Comparison of ENCODE assay signal across 12 mouse cellular contexts in the genomic region with DNA sequence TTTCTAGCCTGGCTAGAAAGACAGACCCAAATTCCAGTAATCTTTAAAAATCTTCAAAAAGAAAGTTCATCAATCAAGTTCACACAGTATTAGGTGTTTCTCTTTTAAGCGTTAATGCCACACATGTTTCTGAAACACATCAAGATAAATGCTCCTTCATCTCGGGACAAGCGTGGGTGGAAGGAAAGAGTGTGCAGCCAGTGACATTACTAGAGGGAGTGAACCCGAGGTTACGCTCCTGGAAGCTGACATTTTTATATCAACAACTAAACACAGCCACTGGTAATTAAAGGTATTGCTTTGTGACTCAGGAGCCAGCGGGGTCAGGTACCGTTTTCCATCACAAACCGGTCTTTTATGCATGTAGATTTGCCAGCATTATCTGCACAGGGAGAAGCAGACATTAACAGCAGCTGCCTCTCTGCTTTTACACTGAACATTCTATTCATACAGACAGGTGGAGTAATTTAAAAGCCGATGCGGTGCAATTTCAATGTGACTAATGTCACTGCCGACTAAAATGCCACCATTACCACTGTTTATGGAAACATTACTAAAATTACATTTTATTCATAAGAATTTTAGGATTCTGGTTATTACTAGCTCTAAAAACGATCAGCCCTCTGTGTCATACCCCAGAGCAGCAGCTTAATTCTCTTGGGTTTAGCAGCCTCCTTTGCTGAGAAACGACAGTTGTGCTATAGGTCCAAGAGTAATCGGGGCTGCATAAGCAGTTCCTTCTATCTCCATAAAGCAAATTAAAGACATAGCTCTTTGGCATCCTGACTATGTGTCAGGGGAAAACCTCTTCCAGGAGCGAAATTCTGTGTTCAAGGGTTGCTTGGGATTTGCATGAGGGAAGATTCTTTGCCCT.
A peak's percentile ranks its signal among the peaks of the same experiment; 100 is the strongest.
DNase-seq lines count a peak whose midpoint lies in the region; ATAC-seq lines count a peak whose summit lies in the region.
"Had no signal": no experiment of that assay in that cellular context is flagged by ENCODE, and none has a peak within 500 bp of the region (broad histone marks: within the 10 kb centered on the region; RNA-seq: fewer than 3 reads in every experiment).

No protein-coding gene starts in this region.

- peak overlapping the region; percentile 31 for H3K4me2 ChIP-seq in heart, embryonic 14.5 days (ENCODE audit: low read length)
- H3K4me2 ChIP-seq in embryonic facial prominence, embryonic 11.5 days (ENCODE audit: low read depth, low read length), result no peak overlapping the region
- H3K4me2 ChIP-seq in hindbrain, embryonic 14.5 days (replicated peaks), result peak overlapping the region; percentile 36
- peak overlapping the region; percentile 27 for H3K4me2 ChIP-seq in neural tube, embryonic 14.5 days (ENCODE audit: low read depth, low read length)
- H3K4me2 ChIP-seq: lung, embryonic 15.5 days had no signal

- WGBS in heart, embryonic 14.5 days, result 49% methylated on average over 15 of the region's 15 CpGs
- WGBS in embryonic facial prominence, embryonic 11.5 days, result 55% methylated on average over 15 of the region's 15 CpGs
- WGBS in hindbrain, embryonic 14.5 days, result 38% methylated on average over 15 of the region's 15 CpGs
- WGBS in neural tube, embryonic 14.5 days, result 29% methylated on average over 15 of the region's 15 CpGs

- peaks cover 14% of the 10 kb centered on the region; the same call in 1 of the 2 replicates for H3K36me3 ChIP-seq in heart, embryonic 14.5 days (ENCODE audit: control insufficient read depth, insufficient read depth, low read length)
- no peaks in the 10 kb centered on the region for H3K36me3 ChIP-seq in embryonic facial prominence, embryonic 11.5 days (replicated peaks; ENCODE audit: control insufficient read depth, insufficient read depth, low read depth, low read length)
- peaks cover 5% of the 10 kb centered on the region; the same call in 1 of the 2 replicates for H3K36me3 ChIP-seq in hindbrain, embryonic 14.5 days (replicated peaks; ENCODE audit: control insufficient read depth, insufficient read depth)
- no peaks in the 10 kb centered on the region for H3K36me3 ChIP-seq in neural tube, embryonic 14.5 days (ENCODE audit: control insufficient read depth, insufficient read depth, low read length)

- no peak for ATAC-seq in heart, embryonic 14.5 days (ENCODE audit: insufficient number of reproducible peaks, insufficient read depth, low FRiP score, low read depth)
- no peak for ATAC-seq in embryonic facial prominence, embryonic 11.5 days (replicated peaks; ENCODE audit: insufficient number of reproducible peaks, low FRiP score, low TSS enrichment, low read depth)
- ATAC-seq in hindbrain, embryonic 14.5 days (ENCODE audit: low FRiP score), result no peak
- peak; percentile 21; the same call in 1 of the 2 replicates for ATAC-seq in neural tube, embryonic 14.5 days (ENCODE audit: low read depth)

- no peaks in the 10 kb centered on the region for H3K27me3 ChIP-seq in heart, embryonic 14.5 days (ENCODE audit: control insufficient read depth, insufficient read depth, low read length)
- H3K27me3 ChIP-seq in embryonic facial prominence, embryonic 11.5 days (ENCODE audit: control insufficient read depth, insufficient read depth, low read length), result no peaks in the 10 kb centered on the region
- no peaks in the 10 kb centered on the region for H3K27me3 ChIP-seq in hindbrain, embryonic 14.5 days (ENCODE audit: control insufficient read depth, insufficient read depth, low read length)
- no peaks in the 10 kb centered on the region for H3K27me3 ChIP-seq in neural tube, embryonic 14.5 days (ENCODE audit: control insufficient read depth, insufficient read depth, low read length)
- H3K27me3 ChIP-seq: CH12.LX; lung, embryonic 15.5 days had no signal

- H3K4me1 ChIP-seq in heart, embryonic 14.5 days (ENCODE audit: control insufficient read depth in 2 of 2, insufficient read depth in 2 of 2, low read length in 2 of 2), result peaks cover 7 to 34% of the 10 kb centered on the region in 2 experiments
- no peaks in the 10 kb centered on the region for H3K4me1 ChIP-seq in embryonic facial prominence, embryonic 11.5 days (ENCODE audit: control insufficient read depth, insufficient read depth, low read length)
- H3K4me1 ChIP-seq in hindbrain, embryonic 14.5 days (replicated peaks; ENCODE audit: control insufficient read depth, insufficient read depth, low read length), result peaks cover 44% of the 10 kb centered on the region
- H3K4me1 ChIP-seq in neural tube, embryonic 14.5 days (ENCODE audit: control insufficient read depth, insufficient read depth, low read length), result peaks cover 27% of the 10 kb centered on the region

- H3K27ac ChIP-seq in heart, embryonic 14.5 days (replicated peaks in 1 of 2; ENCODE audit: control insufficient read depth in 1 of 2, insufficient read depth in 1 of 2, low read depth in 2 of 2, low read length in 2 of 2), result no peak overlapping the region; a peak in 1 of 4 replicates
- H3K27ac ChIP-seq in embryonic facial prominence, embryonic 11.5 days (replicated peaks; ENCODE audit: low read depth, low read length), result no peak overlapping the region
- H3K27ac ChIP-seq in hindbrain, embryonic 14.5 days, result peak overlapping the region; percentile 79
- peak overlapping the region; percentile 52 for H3K27ac ChIP-seq in neural tube, embryonic 14.5 days (ENCODE audit: low read depth, low read length)
- H3K27ac ChIP-seq: lung, embryonic 15.5 days had no signal

- H3K9ac ChIP-seq in heart, embryonic 14.5 days (ENCODE audit: low read length), result no peak overlapping the region
- H3K9ac ChIP-seq in embryonic facial prominence, embryonic 11.5 days (replicated peaks; ENCODE audit: low read length), result no peak overlapping the region
- H3K9ac ChIP-seq in hindbrain, embryonic 14.5 days, result peak overlapping the region; percentile 47
- no peak overlapping the region for H3K9ac ChIP-seq in neural tube, embryonic 14.5 days (replicated peaks; ENCODE audit: low read depth, low read length)
- H3K9ac ChIP-seq: lung, embryonic 15.5 days had no signal

- DNase-seq in heart, adult 8-10 months (ENCODE audit: low spot score), result no peak
- peak; percentile 20 for DNase-seq in embryonic facial prominence, embryonic 11.5 days (ENCODE audit: low spot score)
- no peak for DNase-seq in hindbrain, embryonic 14.5 days (ENCODE audit: low spot score)
- DNase-seq in lung, postnatal 4 days, result no peak
- DNase-seq in frontal cortex, postnatal 14 days (ENCODE audit: low spot score in 2 of 2), result no peak
- DNase-seq: cerebellum, postnatal 25 days; kidney, postnatal 14 days; right cerebral cortex, postnatal 25 days had no signal

- H3K9me3 ChIP-seq in heart, embryonic 14.5 days (ENCODE audit: control insufficient read depth, low read length), result no peaks in the 10 kb centered on the region
- H3K9me3 ChIP-seq in embryonic facial prominence, embryonic 11.5 days (replicated peaks; ENCODE audit: control insufficient read depth, low read length), result no peaks in the 10 kb centered on the region
- H3K9me3 ChIP-seq in hindbrain, embryonic 14.5 days (ENCODE audit: control insufficient read depth, low read length), result no peaks in the 10 kb centered on the region
- H3K9me3 ChIP-seq in neural tube, embryonic 14.5 days (ENCODE audit: control insufficient read depth, low read length), result no peaks in the 10 kb centered on the region
- H3K9me3 ChIP-seq: lung, embryonic 15.5 days had no signal

- H3K4me3 ChIP-seq in heart, embryonic 14.5 days (ENCODE audit: control insufficient read depth in 1 of 2, insufficient read depth in 1 of 2, low read depth in 1 of 2, low read length in 2 of 2), result no peak overlapping the region
- no peak overlapping the region for H3K4me3 ChIP-seq in embryonic facial prominence, embryonic 11.5 days (ENCODE audit: low read depth, low read length)
- H3K4me3 ChIP-seq in hindbrain, embryonic 14.5 days (replicated peaks; ENCODE audit: low read length), result no peak overlapping the region
- H3K4me3 ChIP-seq in neural tube, embryonic 14.5 days (ENCODE audit: low read depth, low read length), result no peak overlapping the region
- H3K4me3 ChIP-seq: lung, embryonic 15.5 days had no signal

Comparison
In these comparisons a context has a peak if more than half of its experiments do, and no peak if none do; other contexts are left out.
1. H3K27ac ChIP-seq: peak in hindbrain, embryonic 14.5 days (single experiment) and neural tube, embryonic 14.5 days (single experiment); none in heart, embryonic 14.5 days (0 of 2) and embryonic facial prominence, embryonic 11.5 days (single experiment).